7 mouse cellular contexts compared by ENCODE assay signal in genomic region chr5:123134186-123134874, GRCm38 (mm10). TPM values are rescaled to one million over a fixed set of nuclear protein-coding genes. Genes with fewer than 3 reads are reported as not detected.
DNase-seq lines count a peak whose midpoint lies in the region; ATAC-seq and TF ChIP-seq lines count a peak whose summit lies in the region.

No protein-coding gene starts in this region.

- no peaks in the 10 kb centered on the region for H3K9me3 ChIP-seq in midbrain, embryonic 11.5 days (ENCODE audit: control insufficient read depth, low read length)

- H3K27ac ChIP-seq in embryonic fibroblast, embryonic 13.5 days (ENCODE audit: insufficient read depth, low read length) = peak overlapping the region; percentile 89
- H3K27ac ChIP-seq in midbrain, embryonic 11.5 days (ENCODE audit: low read depth, low read length) = peak overlapping the region; percentile 12; the same call in 1 of the 2 replicates

- H3K79me2 ChIP-seq in C2C12 (ENCODE audit: control insufficient read depth, insufficient read depth) = peaks cover 26% of the 10 kb centered on the region

- no peak for TF ChIP-seq CTCF in C2C12 (IDR thresholded peaks at IDR 0.05; ENCODE audit: control insufficient read depth, insufficient read depth, insufficient read length)
- TF ChIP-seq CTCF in embryonic fibroblast, embryonic 13.5 days (IDR thresholded peaks at IDR 0.05; ENCODE audit: borderline replicate concordance, insufficient read depth, low read length) = no peak

- DNase-seq in NIH3T3 (ENCODE audit: low read depth) = peak; percentile 94
- peak; percentile 92 for DNase-seq in heart, postnatal 10 days
- peak; percentile 53 to 67 for DNase-seq in kidney, postnatal 4 days
- DNase-seq in midbrain, embryonic 11.5 days (ENCODE audit: low spot score, missing footprints) = no peak

- no peak overlapping the region for H3ac ChIP-seq in C2C12 (ENCODE audit: control insufficient read depth, insufficient read length, low read depth)

- H3K4me1 ChIP-seq in embryonic fibroblast, embryonic 13.5 days (ENCODE audit: control insufficient read depth, insufficient read depth, low read length) = peaks cover 11% of the 10 kb centered on the region
- peaks cover 57% of the 10 kb centered on the region for H3K4me1 ChIP-seq in midbrain, embryonic 11.5 days (ENCODE audit: control insufficient read depth, insufficient read depth, low read length)

- intact Hi-C loops in heart, postnatal 10 days (cut with DNase I) = loop anchor here (1.0 kb wide), 1 partner anchor 9 kb away; no protein-coding TSS in a partner anchor

- H3K4me3 ChIP-seq in C2C12 (ENCODE audit: insufficient read depth, poor library complexity, severe bottlenecking) = no peak overlapping the region
- H3K4me3 ChIP-seq in embryonic fibroblast, embryonic 13.5 days (ENCODE audit: insufficient read depth, low read length) = no peak overlapping the region
- H3K4me3 ChIP-seq in midbrain, embryonic 11.5 days (ENCODE audit: low read depth, low read length) = no peak overlapping the region

- peak overlapping the region; percentile 100 for H3K4me2 ChIP-seq in midbrain, embryonic 11.5 days

- TF ChIP-seq POLR2A in embryonic fibroblast, embryonic 13.5 days (IDR thresholded peaks at IDR 0.05; ENCODE audit: low read depth, low read length) = peak; percentile 22; the same call in 1 of the 2 replicates

- peaks cover 4% of the 10 kb centered on the region for H3K79me3 ChIP-seq in C2C12 (ENCODE audit: low read depth)

- 30% methylated on average over 13 of the region's 13 CpGs for WGBS in midbrain, embryonic 11.5 days

- peaks cover 8% of the 10 kb centered on the region for H3K36me3 ChIP-seq in C2C12 (ENCODE audit: control insufficient read depth, insufficient read depth)
- peaks cover 6% of the 10 kb centered on the region; the same call in 1 of the 2 replicates for H3K36me3 ChIP-seq in midbrain, embryonic 11.5 days (ENCODE audit: control insufficient read depth, insufficient read depth, low read length)

- H3K27me3 ChIP-seq in C2C12 (ENCODE audit: control insufficient read depth, insufficient read depth, insufficient read length) = no peaks in the 10 kb centered on the region
- H3K27me3 ChIP-seq in midbrain, embryonic 11.5 days (ENCODE audit: control insufficient read depth, insufficient read depth, low read length) = no peaks in the 10 kb centered on the region

- peak overlapping the region; percentile 11; the same call in 1 of the 2 replicates for H3K9ac ChIP-seq in midbrain, embryonic 11.5 days (ENCODE audit: low read length)

- ATAC-seq in midbrain, embryonic 11.5 days (ENCODE audit: low FRiP score) = no peak
- no peak for ATAC-seq in monocyte, adult 5-6 weeks (replicated peaks; ENCODE audit: insufficient number of reproducible peaks, low FRiP score, low TSS enrichment, poor library complexity, severe bottlenecking)

TF ChIP-seq in C2C12, 6 proteins besides CTCF, POLR2A, EP300 and RAD21:
- TF ChIP-seq MYOD1 (IDR thresholded peaks at IDR 0.05; ENCODE audit: control insufficient read depth, insufficient read length, low read depth) = peak; percentile 6
- TF ChIP-seq CEBPB (IDR thresholded peaks at IDR 0.05; ENCODE audit: low read depth) = no peak

RNA-seq across cellular contexts. Expression of gene Rhof, which starts 1.8 kb away (rescaled TPM):
- polyA plus RNA-seq in C2C12 (2012; fragmentation: generic; extraction: Trizol) = 1.9 TPM
- 2.3 and 2.4 TPM in 2 replicates for polyA plus RNA-seq in embryonic fibroblast, embryonic 13.5 days (2011; ENCODE audit: insufficient read length, low read depth, missing spikeins)
- under 1 TPM; 0.64 to 0.77 TPM for total RNA-seq in heart, postnatal 10 days (2021)
- polyA plus RNA-seq in midbrain, embryonic 11.5 days (2014; fragmentation: Nextera tagmentation; extraction: Ambion mirVana) = 1.6 TPM in 2 replicates
- total RNA-seq in monocyte, adult 5-6 weeks (2017) = 18.8 to 40.6 TPM (median 30.1 TPM) in 3 replicates

RNA-seq across cellular contexts. Expression of gene Setd1b, which starts 7.7 kb away (rescaled TPM):
- polyA plus RNA-seq in C2C12 (2012; fragmentation: generic; extraction: Trizol) = 4.4 TPM
- 12.4 and 15.1 TPM in 2 replicates for polyA plus RNA-seq in embryonic fibroblast, embryonic 13.5 days (2011; ENCODE audit: insufficient read length, low read depth, missing spikeins)
- total RNA-seq in heart, postnatal 10 days (2021) = 10 to 100 TPM; 19.6 to 22.1 TPM
- 9.8 and 10.0 TPM in 2 replicates for polyA plus RNA-seq in midbrain, embryonic 11.5 days (2014; fragmentation: Nextera tagmentation; extraction: Ambion mirVana)
- 2.4 to 15.3 TPM (median 3.2 TPM) in 3 replicates for total RNA-seq in monocyte, adult 5-6 weeks (2017)

RNA-seq across cellular contexts. Expression of gene Psmd9, which starts 34.9 kb away (rescaled TPM):
- 33.2 TPM for polyA plus RNA-seq in C2C12 (2012; fragmentation: generic; extraction: Trizol)
- polyA plus RNA-seq in embryonic fibroblast, embryonic 13.5 days (2011; ENCODE audit: insufficient read length, low read depth, missing spikeins) = 23.0 and 28.4 TPM in 2 replicates
- total RNA-seq in heart, postnatal 10 days (2021) = 10 to 100 TPM; 20.5 to 24.6 TPM
- polyA plus RNA-seq in midbrain, embryonic 11.5 days (2014; fragmentation: Nextera tagmentation; extraction: Ambion mirVana) = 59.6 and 60.7 TPM in 2 replicates
- total RNA-seq in monocyte, adult 5-6 weeks (2017) = 16.7 to 38.7 TPM (median 18.9 TPM) in 3 replicates

RNA-seq across cellular contexts. Expression of gene Hpd, which starts 48.2 kb away (rescaled TPM):
- not detected for polyA plus RNA-seq in C2C12 (2012; fragmentation: generic; extraction: Trizol)
- polyA plus RNA-seq in embryonic fibroblast, embryonic 13.5 days (2011; ENCODE audit: insufficient read length, low read depth, missing spikeins) = not detected in 2 replicates
- not detected for total RNA-seq in heart, postnatal 10 days (2021)
- not detected in 2 replicates for polyA plus RNA-seq in midbrain, embryonic 11.5 days (2014; fragmentation: Nextera tagmentation; extraction: Ambion mirVana)
- not detected in 3 replicates for total RNA-seq in monocyte, adult 5-6 weeks (2017)
